Mouse (Mus musculus) monocyte, adult 5-6 weeks (primary cell): ENCODE data around the gene Plcb3. TPM values are rescaled to one million over a fixed set of nuclear protein-coding genes. Genes with fewer than 3 reads are reported as not detected.
A peak's percentile ranks its signal among the peaks of the same experiment; 100 is the strongest.

Source experiments
- ATAC-seq: fragments of 153-309, 156-312 bp; replicated peaks from 2 replicates; pipeline ENCODE4 v1.8.0; 2017; ENCODE audit warnings: mild to moderate bottlenecking; ENCODE audit not compliant: low TSS enrichment, insufficient number of reproducible peaks, severe bottlenecking, poor library complexity, low FRiP score
- total RNA-seq: library from RNA; stranded (forward); fragments of 200-1000, 200-491, 200-594 nt; gene quantifications from 3 replicates; pipeline ENCODE4 v1.2.3, GENCODE M21; 2017

The Plcb3 gene
- total RNA-seq, 1 experiment from 2014 or later, result 17.4 TPM

DNA sequence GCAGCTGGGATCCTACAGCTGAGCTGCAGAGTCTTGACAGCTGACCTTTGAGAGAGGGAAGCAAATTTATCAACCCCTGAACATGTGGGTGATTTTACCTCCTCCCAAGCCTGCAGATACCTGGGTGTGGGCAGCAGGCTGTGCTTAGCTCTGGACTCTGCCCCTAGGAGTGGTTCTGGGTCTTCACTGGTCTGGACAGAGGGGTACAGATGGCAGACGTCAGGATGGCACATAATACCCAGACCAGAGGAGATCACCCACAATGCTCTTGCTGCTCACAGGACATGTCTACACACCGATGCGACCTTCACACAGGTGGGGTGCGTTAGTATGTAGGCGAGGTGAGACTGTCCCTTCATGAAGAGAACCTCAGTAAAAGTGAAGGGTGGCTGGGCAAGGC lies 26.7 kb downstream of the Plcb3 start:
- no peak for ATAC-seq

DNA sequence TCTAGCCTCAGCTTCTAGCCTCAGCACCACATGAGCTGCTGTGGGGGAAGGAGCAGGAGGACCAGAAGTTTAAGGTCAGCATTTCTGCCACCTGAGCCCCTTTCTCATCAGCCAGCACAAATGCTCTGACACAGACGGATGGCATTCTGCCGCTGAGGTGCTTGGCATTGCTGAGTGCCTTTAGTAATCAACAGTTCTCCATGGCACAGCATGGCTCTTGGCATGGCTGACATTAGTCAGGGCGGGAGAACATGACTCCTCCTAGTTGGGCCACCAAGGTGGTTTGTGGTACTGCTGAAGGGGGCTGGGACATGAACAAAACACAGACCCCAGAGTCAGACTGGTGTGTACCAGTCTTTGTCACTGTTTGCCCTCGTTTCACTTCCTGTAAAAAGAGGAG lies 28.1 kb downstream of the Plcb3 start:
- no peak for ATAC-seq

DNA sequence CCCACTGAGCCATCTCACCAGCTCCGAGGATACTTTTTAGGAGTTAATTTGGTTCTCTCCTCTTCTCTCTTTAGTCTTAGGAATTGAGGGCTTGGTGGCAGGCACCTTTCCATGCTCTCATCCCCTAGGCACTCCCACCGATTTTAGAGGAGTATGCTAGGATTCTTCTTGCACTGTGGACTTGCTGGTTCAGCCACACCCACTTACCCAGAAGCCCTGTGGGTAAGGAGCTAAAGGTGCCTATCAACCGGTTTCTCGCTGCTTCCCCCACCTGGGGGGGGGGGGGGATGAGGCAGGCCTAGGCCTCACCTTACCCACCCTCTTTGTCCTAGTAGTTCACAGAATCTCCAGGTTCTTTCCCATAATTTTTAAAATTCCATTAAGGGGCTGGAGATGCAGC lies 28.5 kb downstream of the Plcb3 start:
- ATAC-seq, result no peak

DNA sequence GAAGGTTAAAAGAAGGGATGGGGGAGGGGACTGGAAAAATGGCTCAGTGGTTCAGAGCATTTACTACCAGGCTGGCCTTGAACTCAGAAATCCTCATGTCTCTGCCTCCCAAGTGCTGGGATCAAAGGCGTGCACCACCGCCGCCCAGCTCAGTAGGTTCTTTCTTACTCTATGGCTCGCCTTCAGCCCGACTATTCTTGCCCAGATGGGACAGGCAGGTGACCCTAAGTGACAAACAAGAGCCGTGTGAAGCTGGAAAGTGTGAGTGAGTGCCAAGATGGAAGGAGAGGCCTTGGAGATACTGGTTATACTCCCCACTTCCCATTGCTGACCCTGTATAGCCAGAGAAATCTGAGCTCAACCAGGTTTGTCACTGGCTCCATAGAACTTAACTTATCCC lies 32.6 kb downstream of the Plcb3 start:
- ATAC-seq, result no peak

DNA sequence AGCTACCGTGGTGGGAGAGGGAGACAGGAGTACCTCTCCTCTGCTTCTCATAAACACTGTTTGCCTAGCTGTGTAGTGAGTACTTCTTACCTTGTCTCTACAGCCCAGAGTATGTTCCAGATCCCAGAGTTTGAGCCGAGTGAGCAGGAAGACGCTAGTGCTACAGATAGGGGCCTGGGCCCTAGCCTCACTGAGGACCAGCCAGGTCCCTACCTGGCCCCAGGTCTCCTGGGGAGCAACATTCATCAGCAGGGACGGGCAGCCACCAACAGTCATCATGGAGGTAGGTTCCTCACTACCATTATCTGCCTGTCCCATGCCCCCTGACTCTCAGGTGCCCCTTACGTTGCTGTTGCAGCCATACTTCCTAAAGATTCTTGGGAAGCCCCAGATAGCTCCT lies 33.5 kb downstream of the Plcb3 start:
- ATAC-seq, result no peak

DNA sequence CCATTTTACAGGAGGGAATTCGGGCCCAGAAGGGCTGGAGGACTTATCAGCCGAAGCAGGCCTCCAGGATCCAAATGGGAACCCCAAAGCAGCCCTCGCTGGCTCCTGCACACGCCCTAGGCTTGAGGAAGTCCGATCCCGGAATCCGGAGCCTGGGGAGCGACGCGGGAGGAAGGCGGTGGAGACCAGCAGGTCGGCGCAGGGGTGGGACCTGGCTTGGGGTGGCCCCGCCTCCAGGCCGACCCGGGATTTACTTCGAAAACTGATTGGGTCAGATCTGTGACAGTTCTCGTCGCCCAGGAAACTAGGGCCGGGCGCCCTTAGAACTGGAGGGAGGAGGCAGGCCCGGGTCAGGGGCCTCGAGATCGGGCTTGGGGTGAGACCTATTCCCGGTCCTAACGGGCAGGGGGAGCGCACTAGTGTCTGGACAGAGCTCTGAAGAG lies 34.0 kb downstream of the Plcb3 start, which contains the start of gene Gpr137:
Gene Gpr137 (minus strand): TSS at position 232 of the 443 bp plus-strand sequence.
- peak; percentile 75 for ATAC-seq

DNA sequence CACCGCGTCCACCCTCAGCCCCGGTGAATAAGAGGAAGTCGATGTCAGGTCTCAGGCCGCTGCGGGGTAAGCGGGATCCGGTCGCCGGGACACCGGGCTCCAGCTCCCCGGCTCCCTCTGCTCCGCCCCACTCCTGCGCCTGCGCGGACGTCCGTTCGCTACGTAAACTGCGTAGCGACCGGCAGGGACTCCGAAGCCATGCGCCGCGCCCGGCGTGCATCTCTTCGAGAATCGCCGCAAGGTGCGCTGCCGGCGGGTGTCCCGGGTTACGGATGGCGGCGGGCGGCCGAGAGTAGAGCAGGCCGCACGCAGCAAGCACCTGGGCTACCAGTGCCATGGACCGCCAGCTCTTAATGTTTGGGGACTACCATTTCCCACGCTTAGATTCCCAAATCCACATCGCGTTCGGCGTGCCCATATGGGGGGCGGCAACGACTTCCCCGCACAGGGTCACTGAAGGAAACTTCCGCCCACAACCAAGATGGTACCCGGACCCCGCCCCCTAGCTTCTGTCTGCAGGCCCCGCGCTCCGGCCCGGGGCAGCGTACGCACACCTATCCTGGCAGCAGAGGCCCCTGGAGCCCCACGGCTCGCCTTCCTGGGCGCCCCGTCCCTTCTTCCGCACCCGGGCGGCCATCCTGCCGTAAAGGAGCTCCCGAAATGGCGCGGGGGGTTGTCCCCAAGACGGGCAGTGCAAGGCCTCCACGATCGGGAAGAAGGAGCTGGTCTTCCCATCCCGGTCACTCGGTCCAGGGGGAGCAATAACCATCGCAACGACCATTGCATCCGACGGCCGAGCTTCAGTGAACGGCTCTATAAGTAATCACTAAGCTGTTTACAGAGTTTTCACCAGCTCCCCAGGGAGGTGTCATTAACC lies 34.7 kb downstream of the Plcb3 start, which contains the start of gene Bad:
Gene Bad (plus strand): TSS at position 490 of the 877 bp plus-strand sequence.
- ATAC-seq, result peak; percentile 53

DNA sequence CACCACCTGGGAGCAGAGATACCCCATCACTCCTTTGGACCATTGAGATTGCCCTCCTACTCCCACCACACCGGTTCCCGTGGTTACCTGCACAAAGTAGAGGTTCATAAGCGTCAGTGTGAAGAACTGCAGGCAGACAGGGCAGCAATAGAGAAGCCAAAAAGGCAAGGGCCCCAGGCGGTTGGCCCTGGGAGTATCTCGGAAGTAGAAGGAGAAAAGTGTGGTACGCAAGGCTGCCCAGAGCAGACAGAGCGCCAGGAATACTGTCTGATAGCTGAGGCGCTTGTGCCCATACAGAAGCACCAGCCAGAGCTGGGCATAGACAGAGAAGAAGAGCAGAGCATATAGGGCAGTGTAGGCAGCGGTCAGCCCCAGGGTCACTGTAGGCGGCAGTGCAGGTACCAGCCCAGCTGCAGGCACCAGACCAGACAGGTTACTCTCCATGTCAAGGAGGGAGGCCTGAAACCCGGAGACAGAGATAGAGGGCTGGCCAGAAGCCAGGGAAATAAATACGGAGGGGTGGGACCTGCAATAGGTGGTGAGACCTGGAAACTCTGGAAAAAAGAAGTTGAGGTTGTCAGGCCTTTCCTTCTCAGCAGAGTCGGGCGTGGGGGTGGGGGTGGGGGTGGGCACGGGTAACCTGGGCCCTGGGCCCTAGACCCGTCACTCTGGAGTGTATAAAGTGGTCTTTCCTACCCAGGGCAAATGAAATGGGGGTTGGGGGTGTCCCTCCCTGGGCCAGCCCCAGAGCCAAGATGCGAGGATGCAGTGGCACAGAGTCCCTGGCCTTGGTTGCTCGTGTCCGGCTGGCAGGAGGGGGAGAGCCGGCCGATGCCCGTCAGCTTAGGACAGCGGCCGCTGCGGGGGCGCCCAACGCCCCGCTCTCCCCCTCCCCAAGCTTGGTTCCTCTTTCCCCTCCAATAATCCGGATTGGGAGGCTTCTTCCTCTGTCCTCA lies 35.6 kb downstream of the Plcb3 start:
- ATAC-seq, result no peak

DNA sequence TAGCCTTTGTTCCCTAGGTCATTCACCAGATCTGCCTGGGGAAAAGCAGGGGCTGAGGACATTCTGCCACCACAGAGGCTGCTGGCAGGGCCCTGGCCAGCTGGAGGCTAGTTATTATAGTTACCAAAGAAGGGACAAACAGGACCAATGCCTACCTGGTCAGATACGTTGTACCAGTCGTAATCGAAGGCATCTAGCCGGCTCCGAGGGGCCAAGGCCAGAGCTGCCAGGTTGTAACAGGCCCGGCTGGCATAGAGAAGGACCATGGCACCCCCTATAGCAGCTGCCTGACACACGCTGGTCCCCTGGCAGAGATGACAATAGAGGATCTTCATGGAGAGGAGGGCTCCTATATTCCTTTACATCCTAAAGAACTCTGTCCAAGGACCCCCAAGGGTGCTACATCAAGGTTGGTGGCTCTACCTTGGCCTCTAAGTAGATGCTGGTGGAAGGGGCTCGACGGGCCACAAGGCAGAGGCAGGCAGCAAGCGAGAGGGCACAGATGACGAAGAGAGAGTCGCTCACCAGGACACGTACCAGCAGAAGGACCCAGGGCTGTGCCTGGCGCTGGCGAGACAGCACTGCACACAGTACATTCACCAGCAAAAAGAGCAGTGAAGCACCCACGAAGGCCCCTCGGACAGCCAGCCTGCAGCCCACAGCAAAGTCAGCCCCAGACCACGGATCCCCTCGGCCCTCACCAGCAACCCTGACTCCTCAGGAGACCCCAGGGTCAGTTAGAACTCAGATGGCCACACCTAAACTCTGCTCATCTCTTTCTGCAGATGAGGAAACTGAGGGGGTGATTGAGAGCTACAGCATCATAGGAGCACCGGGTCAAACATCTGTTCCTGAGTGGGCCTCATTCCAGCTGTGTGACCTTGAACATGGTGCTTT lies 36.9 kb downstream of the Plcb3 start:
- no peak for ATAC-seq

DNA sequence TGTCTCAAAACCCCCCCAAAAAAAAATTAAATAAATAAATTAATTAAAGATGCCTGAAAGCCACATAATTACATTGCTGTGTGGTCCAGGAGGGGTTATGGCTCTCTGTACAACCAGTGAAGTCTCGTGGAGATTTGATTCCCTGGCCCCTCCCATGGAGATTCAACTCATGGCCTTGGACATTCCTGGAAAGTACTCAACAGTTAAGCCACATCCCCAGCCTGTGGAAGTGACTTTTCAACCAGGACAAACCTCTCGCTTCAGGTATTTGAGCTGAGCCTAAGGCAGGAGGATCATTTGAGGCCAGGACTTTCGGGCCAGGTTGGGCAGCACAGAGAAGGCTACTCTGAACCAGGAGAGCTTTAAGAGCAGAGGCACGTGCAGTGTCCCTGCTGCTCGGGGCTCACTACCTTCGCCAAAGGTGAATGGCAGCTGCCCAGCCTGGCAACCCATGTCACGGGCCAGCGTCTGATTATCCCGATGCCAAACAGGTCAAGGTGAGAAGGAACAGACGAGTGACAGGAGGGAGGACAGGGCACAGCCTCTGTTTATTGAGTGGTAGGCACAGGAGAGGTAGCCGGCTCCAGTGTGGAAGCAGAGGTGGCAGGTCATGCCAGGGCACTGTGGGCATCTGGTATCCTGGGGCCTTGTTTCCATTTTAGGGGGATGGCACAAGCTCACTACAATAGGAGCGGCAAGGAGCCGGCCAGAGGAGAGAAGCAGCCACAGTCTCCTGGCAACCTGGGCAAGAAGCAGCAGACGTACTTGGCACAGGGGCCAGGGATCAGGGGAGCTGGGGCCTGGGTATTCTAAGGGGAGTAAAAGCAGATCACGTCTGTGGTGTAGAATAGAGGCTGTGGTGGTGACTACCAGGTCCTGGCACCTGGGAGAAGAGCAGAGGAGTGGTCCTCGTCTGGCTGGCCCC lies 38.5 kb downstream of the Plcb3 start:
- no peak for ATAC-seq

DNA sequence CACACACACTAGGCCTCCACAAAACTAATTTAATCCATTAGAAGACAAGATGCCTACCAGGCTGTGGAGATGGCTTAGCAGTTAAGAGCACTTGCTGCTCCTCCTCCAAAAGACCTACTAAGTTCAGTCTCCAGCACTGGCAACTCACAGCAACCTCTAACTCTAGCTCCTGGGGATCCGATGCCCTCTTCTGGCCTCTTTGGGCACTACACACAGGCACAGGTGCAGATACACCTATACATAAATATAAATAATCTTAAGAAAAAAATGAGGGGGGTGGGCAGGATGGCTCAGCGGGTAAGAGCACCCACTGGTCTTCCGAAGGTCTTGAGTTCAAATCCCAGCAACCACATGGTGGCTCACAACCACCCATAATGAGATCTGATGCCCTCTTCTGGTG lies 40.0 kb downstream of the Plcb3 start:
- 0 out of 2 replicates have a peak, but pooled peaks have one; percentile 29 for ATAC-seq

DNA sequence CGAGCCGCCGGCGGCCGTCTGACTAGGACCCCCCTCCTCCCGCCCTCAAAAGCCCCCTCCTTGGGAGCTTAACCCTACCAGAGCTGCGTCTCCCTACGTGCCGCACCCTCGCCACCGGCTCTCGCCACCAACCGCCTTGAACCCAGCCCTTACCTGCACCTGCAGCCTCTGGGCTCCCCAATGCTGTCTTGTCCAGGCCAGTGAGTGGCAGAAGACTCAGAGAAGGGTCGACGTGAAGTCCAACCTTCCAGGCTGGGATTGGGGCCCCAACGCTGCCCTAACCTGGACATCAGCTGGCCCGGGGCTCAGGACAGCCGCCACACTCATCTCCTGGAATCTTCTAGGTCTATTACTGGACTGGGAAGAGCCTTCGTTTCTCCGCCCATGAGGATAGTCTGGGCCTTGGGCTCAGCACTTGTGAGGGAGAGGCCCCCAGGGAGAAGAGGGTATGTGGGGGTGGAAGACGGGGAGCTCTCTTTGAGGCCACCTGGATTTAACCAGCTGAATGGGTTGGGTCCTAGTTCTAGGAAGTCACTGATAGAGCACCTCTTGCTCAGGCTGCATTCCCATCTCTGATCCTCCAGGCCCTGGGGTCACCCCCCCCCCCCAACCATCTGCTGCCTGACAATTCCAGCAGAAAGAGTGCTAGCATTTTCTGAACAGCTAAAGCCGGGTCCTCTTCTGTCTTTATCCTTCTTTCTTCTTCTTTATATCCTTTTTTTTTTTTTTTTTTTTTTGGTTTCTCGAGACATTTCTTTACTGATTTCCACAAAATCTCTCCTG lies 41.9 kb downstream of the Plcb3 start, which contains the start of gene Kcnk4:
Gene Kcnk4 (minus strand): TSS at position 321 of the 783 bp plus-strand sequence.
- no peak for ATAC-seq

DNA sequence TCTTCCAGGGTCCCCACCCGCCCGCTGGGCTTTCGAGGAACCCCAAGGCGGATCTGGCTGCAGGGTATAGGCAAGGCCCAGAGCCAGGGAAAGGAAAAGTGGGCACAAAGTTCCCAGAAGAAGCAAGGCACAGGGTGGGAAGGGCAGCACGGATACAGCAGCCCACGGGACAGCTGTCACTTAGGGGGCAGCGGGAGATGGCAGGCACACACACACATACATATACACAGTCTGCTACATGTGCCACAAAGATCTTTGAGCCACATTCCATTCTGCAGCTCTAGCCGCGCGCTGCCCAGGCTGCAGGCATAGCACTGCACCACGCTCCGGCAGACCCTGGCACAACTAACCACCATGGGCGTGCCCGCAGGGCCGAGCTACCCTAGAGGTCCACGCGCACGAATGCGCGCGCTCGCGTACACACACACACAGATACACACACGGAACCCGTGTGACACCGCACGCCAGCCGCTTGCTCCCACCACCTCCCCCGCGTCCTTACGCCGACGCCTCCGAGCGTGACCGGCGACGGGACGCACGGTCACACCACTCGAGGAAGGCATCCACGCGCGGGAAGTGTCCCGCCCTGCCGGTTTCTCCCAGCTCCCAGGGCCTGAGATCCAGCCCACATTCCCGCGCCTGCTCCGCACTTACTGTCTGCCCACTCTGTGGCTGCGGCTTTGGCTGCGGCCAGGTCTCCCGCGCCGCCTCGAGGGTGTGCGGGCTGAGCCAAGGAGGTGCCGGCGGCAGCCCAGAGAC lies 42.7 kb downstream of the Plcb3 start:
- 0 out of 2 replicates have a peak, but pooled peaks have one; percentile 15 for ATAC-seq

DNA sequence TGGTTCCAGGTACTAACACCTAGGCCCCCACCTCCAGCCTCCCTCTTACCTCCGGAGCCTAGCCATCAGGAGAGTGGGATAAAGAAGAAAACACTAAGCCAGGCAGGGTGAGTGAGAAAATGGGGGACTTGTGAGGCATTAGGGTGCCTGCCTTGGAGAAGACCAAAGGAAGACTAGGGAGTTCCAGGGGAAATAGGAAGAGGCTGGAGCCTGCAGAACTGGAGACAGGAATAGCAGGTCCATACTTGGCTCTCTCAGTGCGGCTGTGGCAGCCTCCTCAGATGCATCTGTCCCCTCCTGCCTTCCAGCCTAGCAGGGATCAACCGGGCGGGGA lies 43.2 kb downstream of the Plcb3 start:
- no peak for ATAC-seq

DNA sequence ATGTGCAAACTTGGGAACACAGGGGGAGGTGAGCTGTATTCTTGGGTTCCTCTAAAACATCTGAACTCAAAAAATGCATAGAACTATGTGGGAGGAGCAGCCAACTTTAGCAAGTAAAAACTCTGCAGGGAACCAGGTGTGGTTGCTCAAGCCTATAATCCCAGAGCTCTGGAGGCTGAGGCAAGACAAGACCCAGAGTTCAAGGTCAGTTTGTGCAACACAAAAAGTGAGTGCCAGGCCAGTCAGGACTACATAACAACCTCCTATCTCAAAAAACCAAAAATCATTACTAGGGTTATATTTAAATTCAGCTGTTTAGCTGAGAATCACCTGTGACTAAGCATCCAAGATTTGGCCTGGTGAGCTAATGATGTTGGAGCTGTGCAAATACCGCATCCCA lies 44.3 kb downstream of the Plcb3 start:
- no peak for ATAC-seq

DNA sequence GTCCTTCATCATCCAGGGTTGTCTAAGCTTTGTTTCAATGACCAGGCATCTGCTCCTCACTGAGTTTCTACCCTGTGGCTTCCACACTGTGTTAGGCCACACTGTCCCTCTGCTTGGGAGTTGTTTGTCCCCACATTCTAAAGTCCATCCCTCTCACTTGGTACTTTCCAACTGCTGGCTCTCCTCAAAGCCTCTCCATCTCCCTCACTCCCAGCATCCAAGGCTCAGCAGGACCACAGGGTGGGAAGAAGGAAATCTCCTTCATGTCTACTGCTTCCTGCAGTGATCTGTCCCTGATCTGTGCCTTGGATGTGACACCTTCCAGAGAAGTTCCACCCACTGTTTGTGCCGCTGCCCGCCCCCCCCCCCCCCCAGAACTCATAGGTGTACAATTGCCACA lies 45.3 kb downstream of the Plcb3 start:
- ATAC-seq, result no peak
